Mouse (Mus musculus) left cerebral cortex, adult 18-20 months (tissue): ENCODE measurements around the gene Gzme. TPM values are rescaled to one million over a fixed set of nuclear protein-coding genes. Genes with fewer than 3 reads are reported as not detected.

Experiments
- microRNA-seq, 2 experiments: library from miRNA; unstranded; fragments of <30 nt; microRNA quantifications; one replicate each; pipeline ENCODE4 v1.2.0; 2021
- total RNA-seq, 2 experiments: library from RNA; stranded (reverse); gene quantifications; 2 replicates each; pipeline ENCODE4 v1.2.3; 2021

Gzme gene
- total RNA-seq, 2 experiments from 2014 or later = not detected

Small RNAs within 50 kb of the gene (microRNA-seq; reads per million reads assigned to microRNA genes)
- 0 reads per million in 2 experiments for gene Mir6949

Other genes starting within 250 kb of the Gzme start
- gene Cbln3, start 236.2 kb downstream of the Gzme start, total RNA-seq = under 1 TPM; 0.16 to 0.23 TPM
- gene Khnyn, start 235.7 kb downstream of the Gzme start, total RNA-seq = 10 to 100 TPM; 12.3 to 13.0 TPM
- 100 to 1,000 TPM in 1 of 2 experiments, 10 to 100 TPM in 1; 96.5 to 104 TPM for gene Sdr39u1, start 220.3 kb downstream of the Gzme start, total RNA-seq
- gene Cma1, start 175.9 kb downstream of the Gzme start, total RNA-seq = not detected
- not detected for gene Cma2, start 169.6 kb downstream of the Gzme start, total RNA-seq
- not detected for gene Mcpt1, start 102.7 kb downstream of the Gzme start, total RNA-seq
- not detected for gene Mcpt9, start 90.1 kb downstream of the Gzme start, total RNA-seq
- gene Mcpt2, start 78.6 kb downstream of the Gzme start, total RNA-seq = not detected
- not detected for gene Mcpt4, start 58.3 kb downstream of the Gzme start, total RNA-seq
- not detected for gene Mcpt8, start 35.4 kb downstream of the Gzme start, total RNA-seq
- gene Ctsg, start 18.1 kb downstream of the Gzme start, total RNA-seq = not detected
- gene Gzmd, start 12.0 kb upstream of the Gzme start, total RNA-seq = not detected
- not detected for gene Gzmg, start 39.0 kb upstream of the Gzme start, total RNA-seq
- not detected for gene Gzmn, start 54.0 kb upstream of the Gzme start, total RNA-seq
- gene Gzmf, start 90.8 kb upstream of the Gzme start, total RNA-seq = not detected
- not detected for gene Gzmc, start 114.0 kb upstream of the Gzme start, total RNA-seq
- not detected for gene Gzmb, start 141.6 kb upstream of the Gzme start, total RNA-seq
- gene Atp12a, start 244.4 kb upstream of the Gzme start, total RNA-seq = not detected